Mouse (Mus musculus) lung, postnatal 4 days (tissue): ENCODE results near the gene Comp.

Source experiments
- DNase-seq, 2 experiments: peaks; one replicate each; pipeline ENCODE4 v3.0.0; 2021

The Comp gene

DNA sequence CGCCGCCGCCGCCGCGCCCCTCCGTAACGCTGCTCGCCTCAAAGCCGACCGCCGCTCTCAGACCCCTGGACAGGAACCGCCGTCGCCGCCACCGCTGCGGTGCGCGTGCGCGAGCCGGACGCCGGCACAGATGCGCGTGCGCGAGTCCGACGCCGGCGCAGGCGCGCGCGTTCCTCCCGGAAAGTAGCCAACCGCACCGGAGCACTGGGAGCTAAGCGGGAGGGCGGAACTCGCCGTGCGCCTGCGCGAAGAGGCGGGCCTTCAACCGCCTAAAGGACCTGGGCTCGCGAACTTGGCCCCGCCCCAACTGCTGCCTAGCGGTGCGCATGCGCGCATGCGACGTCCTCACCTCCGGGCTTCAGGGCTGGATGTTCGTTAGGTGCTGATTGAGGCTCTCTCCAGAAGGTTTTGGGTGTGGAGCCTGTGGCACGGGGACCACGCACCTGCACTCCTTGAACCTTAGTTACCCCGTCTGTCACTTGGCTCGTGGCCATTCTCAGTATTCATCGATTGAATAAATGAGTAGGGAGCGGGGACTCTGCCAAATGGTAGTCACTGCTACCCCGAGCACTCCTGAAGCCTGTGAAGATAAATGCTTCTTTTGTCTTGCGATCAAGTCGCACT, 20.1 kb upstream of the Comp start, which contains the start of gene Upf1:
Gene Upf1, minus strand, starts transcription at position 85 of the 624 bp plus-strand sequence.
- DNase-seq, result peak; percentile 100

DNA sequence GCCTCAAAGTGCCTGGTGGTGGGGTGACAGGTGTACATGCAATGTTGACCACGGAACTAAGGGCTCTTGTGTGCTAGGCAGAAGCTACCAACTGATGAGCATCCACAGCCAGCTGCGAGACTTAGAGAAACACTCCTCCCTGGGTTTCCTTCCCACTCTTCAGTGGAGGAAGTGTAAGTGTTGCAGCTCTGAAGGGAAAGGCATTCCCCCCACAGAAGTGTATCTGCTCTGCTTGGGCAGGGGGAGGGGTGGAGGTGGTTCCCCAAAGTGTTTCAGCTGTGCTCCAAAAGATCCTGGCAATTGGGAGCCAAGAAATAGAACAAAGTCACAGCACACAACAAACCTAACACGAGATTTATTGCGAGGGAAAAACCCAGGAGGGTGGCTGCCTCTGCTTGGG, 19.4 kb upstream of the Comp start:
- DNase-seq, result no peak

DNA sequence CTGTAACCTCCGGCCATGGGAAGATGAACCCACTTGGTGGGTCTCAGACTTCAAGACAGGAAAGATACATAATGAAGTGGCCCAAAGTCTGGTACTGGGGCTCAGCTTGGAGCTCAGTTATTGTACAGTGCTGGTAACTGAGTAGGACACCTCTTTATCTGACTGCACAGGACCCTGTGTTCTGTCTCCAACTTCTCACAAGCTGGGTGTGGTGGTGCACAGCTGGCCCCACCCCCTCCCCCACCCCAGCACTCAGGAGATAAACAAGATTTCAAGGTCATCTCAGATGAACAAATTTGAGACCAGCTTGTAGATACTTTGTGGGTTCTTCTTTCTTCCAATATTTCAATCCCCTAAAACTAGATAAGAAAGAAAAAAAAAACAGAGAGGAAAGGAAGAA, 17.2 kb upstream of the Comp start:
- DNase-seq, result no peak

DNA sequence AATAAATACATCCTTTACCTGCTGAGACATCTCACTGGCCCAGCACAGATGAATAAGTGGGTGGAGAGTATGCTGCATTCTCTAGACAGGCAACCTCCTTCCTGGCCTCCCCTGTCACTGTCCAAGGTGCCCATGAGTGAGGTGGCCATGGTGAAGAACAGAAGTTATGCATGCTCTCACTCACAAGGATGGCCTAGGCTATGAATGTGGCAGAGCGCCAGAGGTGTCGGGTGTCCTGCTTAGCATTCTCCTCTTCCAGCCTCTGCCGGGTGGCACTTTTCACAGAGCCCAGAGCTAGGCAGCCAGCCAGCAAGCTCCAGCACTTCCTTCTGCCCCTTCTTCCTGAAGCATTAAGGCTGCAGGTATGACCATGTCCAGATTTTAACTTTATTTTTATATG, 13.9 kb upstream of the Comp start:
- peak in 1 of 2 experiments; percentile 50 for DNase-seq

DNA sequence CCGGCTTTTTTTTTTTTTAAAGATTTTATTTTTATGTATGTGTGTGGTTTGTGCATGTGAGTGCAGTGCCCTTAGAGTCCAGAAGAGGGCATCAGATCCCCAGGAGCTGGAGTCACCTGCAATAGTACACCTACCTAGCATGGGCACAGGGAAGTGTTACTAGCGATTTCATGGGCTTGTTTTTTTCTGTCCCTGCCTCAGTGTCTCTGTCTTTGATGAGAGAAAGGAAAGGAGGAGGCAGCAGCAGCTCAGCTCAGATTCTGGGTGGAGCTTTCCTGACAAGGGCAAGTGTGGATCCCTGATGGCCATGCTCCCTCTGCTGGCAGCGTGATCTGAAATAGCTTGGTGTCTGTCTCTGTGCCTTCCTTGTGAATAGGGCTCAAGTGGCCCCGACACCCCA, 12.6 kb upstream of the Comp start:
- peak in 1 of 2 experiments; percentile 35 for DNase-seq

DNA sequence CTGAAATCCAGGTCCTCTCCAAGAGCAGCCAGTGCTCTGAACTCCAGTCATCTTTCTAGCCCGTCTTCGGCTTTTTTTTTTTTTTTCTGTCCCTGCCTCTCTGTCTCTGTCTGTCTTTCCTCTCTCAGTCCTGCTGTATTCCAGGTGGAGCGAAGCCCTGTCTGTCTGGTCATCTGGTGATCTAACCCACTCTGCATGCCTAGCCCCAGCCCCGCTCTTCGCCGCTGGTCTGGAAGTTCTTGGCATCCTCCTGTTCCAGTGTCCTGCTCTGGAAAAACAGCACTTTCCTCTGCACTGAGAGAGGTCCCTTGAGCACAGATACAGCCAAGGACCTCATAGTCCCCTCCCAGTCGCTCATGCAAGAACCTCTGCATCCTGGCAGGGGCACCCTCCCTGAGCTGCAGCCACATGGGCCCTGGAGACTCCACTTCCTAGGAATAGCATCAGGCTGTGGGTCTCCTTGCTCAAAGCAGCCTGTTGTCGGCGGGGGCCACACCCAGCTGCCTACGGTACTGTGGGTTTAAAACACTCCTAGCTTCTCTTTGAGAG, 11.8 kb upstream of the Comp start:
- no peak for DNase-seq

DNA sequence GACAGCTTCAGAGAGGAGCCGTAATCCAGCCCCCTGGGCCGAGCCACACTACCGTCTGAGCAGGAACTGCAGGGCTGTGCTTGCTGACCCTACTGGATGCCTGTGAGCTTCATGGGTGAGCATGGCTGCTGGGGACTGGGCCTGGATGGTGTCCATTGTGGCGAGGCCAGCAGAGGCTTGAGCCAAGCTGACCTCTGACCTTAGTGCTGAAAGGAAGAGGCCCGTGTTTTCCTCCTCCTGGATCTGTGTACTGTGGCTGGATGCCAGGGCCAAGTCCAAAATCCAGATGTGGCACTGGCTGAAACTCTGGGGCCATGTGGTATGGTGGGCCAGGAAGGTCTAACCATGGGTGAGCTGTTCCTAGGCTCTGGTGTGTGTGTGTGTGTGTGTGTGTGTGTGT, 9.3 kb upstream of the Comp start:
- DNase-seq, result peak in 1 of 2 experiments; percentile 51

DNA sequence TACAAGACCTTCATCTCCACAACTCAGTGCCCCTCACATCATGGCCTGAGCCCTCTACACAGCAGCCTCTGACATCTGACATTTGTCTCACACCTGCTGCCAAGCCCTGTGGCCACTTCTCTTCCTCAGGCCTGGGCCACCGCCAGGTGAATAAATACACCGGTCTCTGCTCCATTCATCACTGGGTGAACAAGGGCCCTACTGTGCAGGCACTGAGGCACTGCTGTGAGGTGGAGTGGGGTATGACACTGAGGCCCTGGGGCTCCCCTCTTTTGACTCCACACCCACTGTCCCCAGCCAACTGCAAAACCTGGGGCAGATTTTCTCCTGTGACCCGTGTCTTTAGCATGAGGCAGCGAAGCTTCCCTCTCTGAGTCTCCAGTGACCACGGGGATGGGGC, 6.8 kb upstream of the Comp start:
- DNase-seq, result no peak

DNA sequence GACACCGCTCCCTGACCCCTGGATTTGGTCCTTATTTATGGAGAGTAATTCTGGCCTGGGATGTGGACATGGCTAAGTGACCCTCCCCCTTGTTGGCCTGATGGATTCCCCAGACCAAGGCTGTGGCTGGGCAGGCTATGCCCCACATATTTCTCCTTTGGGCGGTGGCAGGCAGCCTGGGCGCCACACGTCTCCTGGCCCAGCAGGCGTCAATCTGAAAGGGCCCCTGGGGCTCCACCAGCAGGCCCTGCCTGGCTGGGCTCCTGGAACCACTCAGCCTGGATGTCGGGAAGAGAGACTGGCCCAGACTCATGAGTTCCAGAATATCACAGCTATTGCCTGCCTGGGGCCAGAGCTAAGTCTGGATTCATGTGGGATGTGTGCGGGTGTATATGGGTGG, 2.9 kb upstream of the Comp start:
- no peak for DNase-seq

DNA sequence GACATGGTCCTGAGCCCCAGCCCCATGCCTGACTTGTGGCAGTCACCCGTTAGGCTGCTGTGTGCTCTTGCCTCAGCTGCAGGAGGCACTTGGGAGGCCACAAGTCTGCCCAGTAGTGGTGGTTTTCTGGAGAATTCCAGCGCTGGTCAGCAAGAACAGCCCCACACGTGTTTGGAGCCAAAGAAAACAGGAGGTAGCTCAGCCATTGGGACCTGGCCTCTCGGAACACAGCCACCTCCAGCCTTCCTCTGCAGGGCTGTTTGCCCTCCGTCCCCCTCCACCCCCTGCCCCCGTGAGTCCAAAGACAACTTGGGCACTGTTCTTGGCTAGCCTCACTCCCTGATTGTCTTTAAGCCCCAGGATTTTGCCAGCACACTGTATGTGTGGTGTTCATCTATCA, 1.4 kb upstream of the Comp start:
- DNase-seq, result no peak

DNA sequence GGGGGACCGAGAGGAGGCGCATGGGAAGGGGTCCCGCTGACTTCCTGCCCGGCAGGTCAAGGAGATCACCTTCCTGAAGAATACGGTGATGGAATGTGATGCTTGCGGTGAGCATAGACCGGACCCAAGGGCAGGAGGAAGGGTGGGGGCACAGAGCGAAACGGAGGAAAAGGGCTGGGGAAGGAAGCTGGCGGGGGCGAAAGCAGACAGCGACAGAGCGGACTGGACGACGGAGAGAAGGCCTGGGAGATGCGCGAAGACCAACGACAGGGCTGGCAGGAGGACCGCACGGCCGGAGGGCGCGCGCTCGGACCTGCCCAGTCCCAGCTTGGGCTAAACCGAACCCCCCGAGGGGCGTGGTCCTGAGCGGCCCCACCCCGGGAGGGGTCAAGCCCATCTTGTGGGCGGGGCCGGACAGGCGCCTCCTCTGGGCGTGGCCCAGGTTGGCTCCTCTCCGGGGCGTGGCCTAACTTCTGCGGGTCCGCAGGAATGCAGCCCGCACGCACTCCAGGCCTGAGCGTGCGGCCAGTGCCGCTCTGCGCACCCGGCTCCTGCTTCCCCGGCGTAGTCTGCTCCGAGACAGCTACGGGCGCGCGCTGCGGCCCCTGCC, 1.1 kb downstream of the Comp start:
- DNase-seq, result peak; percentile 85 to 88

DNA sequence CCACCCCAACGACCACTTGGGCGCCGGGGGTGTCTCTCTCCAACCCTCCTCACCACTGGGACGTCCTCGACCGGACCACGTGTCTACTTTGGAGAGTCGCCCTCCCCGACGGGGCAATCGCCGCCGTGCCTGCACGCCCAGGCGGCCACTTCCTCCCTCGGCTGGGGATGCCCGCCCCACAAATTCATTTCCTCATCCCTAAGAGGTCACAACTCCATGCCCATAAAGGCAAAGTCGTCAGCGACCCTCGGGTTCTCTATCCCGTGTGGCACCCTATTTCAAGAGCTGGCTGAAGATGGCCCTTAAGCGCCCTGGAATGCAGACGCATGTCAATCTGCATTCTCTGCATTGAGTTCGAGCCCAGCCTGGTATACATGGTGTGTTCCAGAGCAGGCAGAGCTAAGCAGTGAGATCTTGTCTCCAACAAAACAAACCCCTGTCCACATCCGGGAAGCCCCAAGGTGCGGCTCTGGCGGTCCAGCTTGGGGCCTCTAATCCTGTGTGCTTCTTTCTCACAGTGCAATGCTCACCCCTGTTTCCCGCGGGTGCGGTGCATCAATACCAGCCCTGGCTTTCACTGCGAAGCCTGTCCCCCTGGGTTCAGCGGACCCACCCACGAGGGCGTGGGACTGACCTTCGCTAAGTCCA, 2.0 kb downstream of the Comp start:
- DNase-seq, result peak; percentile 61 to 63

DNA sequence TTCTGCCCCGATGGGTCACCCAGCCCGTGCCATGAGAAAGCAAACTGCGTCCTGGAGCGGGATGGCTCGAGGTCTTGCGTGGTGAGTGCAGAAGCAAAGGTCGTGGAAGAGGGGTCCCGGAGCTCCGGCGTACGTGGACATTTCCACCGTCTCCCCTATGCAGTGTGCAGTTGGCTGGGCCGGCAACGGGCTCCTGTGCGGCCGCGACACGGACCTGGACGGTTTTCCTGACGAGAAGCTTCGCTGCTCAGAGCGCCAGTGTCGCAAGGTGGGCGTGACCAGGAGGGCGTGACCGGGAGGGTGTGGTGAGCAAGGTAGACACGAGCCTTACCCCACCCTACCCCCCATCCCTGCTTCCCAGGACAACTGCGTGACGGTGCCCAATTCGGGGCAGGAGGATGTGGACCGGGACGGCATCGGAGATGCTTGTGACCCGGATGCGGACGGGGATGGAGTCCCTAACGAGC, 3.0 kb downstream of the Comp start:
- peak in 1 of 2 experiments; percentile 34 for DNase-seq

DNA sequence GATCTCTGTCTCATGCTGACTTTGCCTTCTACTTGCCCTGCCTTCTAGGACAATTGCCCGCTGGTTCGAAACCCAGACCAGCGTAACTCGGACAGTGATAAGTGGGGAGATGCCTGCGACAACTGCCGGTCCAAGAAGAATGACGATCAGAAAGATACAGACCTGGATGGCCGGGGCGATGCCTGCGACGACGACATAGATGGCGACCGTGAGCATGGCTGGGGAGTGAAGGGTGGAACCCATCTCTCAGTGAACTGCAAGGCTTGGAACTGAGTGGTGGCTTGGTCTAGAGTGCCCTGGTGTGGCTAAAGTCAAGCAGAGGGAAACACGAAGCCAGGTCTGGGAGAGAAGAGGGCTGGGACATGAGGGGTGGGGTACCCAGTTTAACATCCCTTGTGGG, 3.7 kb downstream of the Comp start:
- no peak for DNase-seq

DNA sequence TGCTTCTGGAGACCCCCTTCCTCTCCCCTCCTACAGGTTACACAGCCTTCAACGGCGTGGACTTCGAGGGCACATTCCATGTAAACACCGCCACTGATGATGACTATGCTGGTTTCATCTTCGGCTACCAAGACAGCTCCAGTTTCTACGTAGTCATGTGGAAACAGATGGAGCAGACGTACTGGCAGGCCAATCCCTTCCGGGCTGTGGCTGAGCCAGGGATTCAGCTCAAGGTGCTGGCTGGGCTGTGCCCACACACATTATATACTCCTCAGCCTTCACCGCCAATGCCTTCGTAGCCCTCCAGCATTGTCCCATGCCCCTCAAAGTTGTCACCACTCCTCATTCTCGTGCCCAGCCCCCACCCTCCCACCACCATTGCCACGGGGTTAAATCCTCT, 6.7 kb downstream of the Comp start:
- no peak for DNase-seq

DNA sequence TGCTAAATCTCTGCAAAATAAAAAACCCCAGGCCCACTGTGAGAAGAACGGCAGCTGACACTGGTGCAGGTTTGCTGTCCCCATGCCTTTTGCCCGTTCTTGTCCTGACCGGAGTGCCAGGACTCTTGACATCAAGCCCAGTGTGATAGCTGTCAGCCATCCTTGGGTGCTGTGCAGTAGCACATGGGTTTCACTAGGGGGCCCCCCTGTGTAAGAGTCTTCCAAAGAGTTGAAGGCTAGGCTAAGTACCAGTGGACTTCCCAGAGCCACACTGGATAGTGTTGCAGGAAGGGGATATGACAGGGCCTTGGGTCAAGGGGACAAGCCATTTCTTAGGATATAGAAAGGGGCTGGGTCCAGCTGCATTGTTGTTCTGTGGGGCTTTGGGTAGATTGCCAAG, 9.9 kb downstream of the Comp start:
- peak; percentile 67 to 81 for DNase-seq

DNA sequence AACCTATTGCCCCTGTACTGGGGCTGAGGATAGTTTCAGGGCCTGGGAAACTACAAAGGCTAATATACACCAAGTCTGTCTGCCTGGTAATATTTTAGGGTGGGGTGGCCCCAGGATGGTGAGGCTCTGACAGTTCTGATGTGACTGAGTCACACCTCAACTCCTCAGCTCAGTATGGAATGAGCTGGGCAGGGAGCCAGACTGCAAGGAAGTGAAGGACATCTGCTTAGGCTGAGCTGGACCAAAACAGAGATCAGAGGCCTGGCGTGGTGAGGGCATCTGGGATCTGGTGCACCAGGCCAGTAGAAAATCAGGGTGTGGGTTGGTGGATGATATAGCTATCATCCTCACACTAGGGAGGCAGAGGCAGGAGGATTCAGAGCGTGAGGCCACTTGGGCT, 16.3 kb downstream of the Comp start:
- no peak for DNase-seq

DNA sequence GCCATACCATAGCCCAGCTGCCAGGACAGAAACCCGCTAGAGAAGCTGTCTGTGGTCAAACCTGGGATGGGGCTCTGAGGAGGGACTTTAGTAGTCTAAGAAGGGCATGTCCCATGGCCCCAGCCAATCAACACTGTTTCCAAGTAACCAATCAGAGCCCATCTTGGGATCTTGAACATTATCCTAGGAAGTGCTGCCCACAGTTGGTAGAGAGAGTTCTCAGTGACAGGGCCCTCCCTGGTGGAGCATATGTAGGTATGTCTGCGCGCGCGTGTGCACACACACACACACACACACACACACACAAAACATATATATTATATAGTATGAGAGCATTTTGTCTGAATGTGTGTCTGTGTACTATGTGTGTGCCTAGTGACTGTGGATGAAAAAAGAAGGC, 19.7 kb downstream of the Comp start:
- no peak for DNase-seq

DNA sequence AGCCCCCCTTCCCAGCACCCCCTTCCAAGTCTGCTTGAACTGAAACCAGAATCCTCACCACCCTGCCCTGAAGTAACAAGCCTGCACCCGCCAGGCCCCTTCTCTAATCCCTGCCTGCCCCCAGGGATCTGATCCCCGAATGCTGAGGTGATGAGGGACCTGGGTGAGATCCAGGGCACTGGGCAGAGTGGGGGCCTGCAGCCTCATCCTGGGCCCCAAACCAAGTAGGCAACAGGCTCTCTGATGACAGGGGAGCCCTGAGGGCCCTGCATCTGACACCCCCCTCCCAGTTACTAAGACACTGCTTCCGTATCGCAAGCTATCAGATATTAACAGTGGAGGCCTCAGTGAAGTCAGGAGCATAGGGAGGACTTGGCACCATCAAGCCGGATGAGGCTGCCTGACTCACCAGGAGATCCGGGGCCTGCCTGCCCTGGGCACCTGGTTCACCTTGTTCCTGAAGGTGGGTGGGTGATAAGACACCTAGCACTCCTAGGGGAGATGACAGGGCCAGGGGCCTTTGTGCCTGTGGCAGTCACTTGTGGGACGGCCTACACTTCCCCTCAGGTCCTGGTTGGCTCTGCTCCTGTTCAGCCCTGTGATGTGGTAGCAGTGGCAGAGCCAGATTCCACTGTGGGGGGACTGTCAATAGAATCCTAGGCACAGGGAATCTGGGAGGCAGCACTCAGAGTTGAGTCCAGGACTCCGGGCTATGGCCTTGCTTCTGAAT, 21.1 kb downstream of the Comp start:
- no peak for DNase-seq

DNA sequence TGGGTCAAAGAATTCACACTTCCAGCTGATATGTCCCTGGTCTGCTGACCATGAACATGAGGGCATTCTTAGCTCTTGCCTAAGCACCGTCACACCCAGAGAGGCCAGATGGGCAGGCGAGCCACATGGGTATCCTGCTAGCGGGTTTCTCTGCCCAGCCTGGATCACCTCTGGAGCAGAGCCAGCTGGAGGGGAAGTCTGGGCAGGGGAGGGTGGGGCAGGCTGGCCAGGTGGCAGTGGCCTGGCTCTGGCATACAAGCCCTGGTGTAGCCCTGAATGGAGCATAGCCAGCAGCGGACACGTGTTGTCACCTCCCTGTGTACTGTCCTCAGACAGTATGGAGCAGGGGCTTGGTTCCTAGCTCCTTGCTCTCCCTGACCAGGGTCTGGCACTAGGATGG, 22.3 kb downstream of the Comp start:
- no peak for DNase-seq

DNA sequence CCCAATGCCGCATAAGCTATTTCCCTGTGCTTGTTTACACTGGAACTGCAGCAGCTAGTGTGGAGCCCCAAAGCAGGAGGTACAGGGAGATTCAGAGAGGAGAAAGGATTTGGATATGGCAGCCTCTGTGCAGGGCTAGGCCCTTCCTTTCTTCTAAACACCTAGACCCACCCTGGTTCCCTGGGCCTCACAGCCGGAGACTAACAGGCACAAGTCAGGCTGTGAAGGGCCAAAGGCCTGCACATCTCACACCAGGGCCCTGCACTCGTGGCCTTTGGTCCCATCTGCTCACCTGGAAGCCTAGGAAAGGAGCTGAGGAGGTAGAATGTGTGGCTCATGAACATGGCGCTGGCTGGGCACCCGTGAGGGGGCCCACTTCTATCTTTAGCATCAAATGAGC, 22.8 kb downstream of the Comp start:
- no peak for DNase-seq

DNA sequence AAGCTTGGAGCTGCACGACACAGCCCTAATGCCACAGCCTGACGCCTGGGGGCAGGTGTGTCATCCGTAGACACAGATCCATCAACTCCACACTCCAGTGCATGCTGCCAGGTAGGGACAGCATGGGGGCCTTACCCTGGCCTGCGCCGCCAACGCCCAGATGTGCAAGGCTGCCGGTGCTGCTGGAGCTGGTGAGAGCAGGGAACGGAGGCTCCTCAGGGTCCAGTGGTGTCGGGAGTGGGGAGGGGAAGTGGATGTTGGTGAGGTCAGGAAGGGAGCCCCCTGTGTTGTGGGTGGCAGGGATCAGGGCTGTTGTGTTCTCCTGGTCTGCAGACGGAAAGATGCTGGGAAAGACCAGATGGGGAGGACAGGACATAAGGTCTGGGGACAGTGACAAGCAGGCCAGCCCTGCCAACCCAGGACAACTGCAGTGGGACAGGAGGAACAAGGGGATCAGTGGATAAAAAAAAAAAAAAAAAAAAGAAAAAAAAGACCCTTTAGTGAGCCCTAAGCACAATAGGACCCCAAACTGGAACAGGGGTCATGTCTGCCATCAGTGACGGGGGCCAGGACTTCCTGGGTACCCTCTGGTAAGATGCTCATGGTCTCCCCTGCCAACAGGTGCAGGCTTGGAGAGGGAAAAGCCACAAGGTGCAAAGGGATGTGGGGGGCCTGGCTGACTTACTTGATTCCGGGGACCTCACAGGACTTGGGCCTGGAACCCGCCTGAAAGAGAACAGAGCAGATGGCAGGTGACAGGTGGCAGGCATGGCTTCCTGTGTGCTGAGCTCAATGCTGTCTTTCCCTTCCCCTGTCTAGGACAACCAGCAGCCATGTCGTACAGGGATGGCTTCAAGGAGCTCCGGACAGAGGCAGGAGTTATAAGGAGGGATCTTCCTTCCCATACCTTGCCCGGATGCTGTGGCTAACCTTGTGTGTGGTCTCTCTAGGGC, 24.5 kb downstream of the Comp start:
- DNase-seq, result no peak
